Mouse (Mus musculus): ENCODE measurements at regions not wholly inside any gene's neighbourhood (a gene's known extent, or its start where the extent isn't known, plus 50 kb on each side); places are given as distances from the start of the nearest gene placed in this dataset.

DNA sequence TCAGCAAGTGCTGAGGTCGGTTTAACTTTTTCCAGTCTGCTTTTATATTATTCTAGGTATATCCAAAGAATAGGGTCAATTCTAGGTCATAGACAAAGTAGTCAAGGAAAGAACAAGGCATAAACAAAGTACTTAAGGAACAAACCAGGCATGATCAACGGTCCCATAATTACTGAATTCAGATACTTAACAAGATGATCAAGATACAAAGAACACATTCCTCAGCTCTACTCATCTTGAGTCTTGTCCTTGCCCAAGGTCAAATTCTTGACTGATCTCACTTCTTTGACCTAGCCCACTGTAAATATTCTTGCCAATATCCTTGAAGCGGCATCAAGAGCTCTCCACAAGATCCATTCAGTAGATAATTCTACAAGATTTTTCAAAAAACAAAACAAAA, 458.1 kb upstream of the Nr5a2 start:
- no peaks in the 10 kb centered on the region for H3K27me3 ChIP-seq (ENCODE audit: control insufficient read depth, insufficient read depth, low read length)
- ATAC-seq (ENCODE audit: low FRiP score, low read depth) = no peak
- H3K9me3 ChIP-seq (ENCODE audit: control insufficient read depth, low read length) = no peaks in the 10 kb centered on the region
- no peak overlapping the region for H3K4me2 ChIP-seq (replicated peaks; ENCODE audit: low read depth, low read length, severe bottlenecking)
- H3K4me3 ChIP-seq (replicated peaks; ENCODE audit: low read length) = no peak overlapping the region
- no peak for DNase-seq (ENCODE audit: low spot score)
- no peak overlapping the region for H3K27ac ChIP-seq (replicated peaks; ENCODE audit: low read depth, low read length)
- WGBS = 76% methylated on average over 3 of the region's 3 CpGs
- no peak overlapping the region for H3K9ac ChIP-seq (ENCODE audit: low read depth, low read length, severe bottlenecking)
- no peak for TF ChIP-seq POLR2A (IDR thresholded peaks at IDR 0.05; ENCODE audit: borderline replicate concordance, extremely low read depth, insufficient read depth, insufficient read length)
- H3K36me3 ChIP-seq (ENCODE audit: control insufficient read depth, insufficient read depth, low read length) = no peaks in the 10 kb centered on the region
- no peaks in the 10 kb centered on the region for H3K4me1 ChIP-seq (ENCODE audit: control insufficient read depth, insufficient read depth, low read length)

DNA sequence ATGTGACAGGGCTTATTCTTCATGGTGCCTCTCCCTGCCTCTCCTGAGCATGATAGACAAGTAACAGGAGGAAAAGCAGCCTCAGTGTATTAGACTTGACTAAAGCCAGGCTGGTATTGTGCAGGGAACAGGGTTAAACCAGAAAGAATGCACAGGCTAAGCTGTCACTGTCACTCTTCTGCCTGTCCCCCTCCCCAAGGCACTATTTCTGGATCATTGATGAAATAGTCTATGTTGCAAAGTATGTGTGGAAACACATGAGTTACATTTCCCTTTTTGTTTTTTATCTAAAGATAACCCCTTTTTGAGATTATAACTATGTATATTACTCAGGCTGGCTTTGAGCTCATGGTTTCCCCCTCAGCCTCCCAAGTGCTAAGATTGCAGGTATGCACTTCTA, 436.5 kb upstream of the Nr5a2 start:
- Histone ChIP-seq H3K36me3 (ENCODE audit: control insufficient read depth, insufficient read depth, low read length) (no peaks in the 10 kb centered on the region), H3K9me3 (ENCODE audit: control insufficient read depth, low read length) (no peaks in the 10 kb centered on the region), H3K4me3 (replicated peaks; ENCODE audit: low read length) (no peak overlapping the region), H3K4me1 (ENCODE audit: control insufficient read depth, insufficient read depth, low read length) (no peaks in the 10 kb centered on the region), H3K27me3 (ENCODE audit: control insufficient read depth, insufficient read depth, low read length) (no peaks in the 10 kb centered on the region), H3K27ac (replicated peaks; ENCODE audit: low read depth, low read length) (no peak overlapping the region), H3K9ac (ENCODE audit: low read depth, low read length, severe bottlenecking) (no peak overlapping the region), H3K4me2 (replicated peaks; ENCODE audit: low read depth, low read length, severe bottlenecking) (no peak overlapping the region)
- no peak for TF ChIP-seq POLR2A (IDR thresholded peaks at IDR 0.05; ENCODE audit: borderline replicate concordance, extremely low read depth, insufficient read depth, insufficient read length)
- no peak for DNase-seq (ENCODE audit: low spot score)
- ATAC-seq (ENCODE audit: low FRiP score, low read depth) = no peak

DNA sequence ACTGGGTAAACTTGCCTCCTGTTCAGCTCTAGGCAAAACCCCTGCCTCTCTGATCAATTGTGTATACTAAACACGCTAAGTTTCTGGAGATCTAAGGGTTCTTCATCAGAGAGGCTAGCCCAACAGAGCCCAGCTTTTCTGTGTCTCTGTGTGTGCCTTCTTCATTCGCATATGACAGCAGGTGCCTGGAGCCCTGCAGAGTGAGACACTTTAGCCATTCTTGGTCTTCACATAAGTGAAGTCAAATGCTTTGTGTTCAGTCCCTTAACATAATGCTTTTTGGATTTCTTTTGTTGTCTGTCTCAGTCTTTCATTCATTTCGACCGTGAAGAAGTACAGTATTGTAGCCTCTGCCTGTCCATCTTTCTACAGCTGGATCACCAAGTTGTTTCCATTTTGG, 427.3 kb upstream of the Nr5a2 start:
- Histone ChIP-seq H3K4me2 (replicated peaks; ENCODE audit: low read depth, low read length, severe bottlenecking) (no peak overlapping the region), H3K36me3 (ENCODE audit: control insufficient read depth, insufficient read depth, low read length) (no peaks in the 10 kb centered on the region), H3K4me1 (ENCODE audit: control insufficient read depth, insufficient read depth, low read length) (peaks cover 5% of the 10 kb centered on the region; the same call in 1 of the 2 replicates), H3K27ac (replicated peaks; ENCODE audit: low read depth, low read length) (no peak overlapping the region), H3K4me3 (replicated peaks; ENCODE audit: low read length) (no peak overlapping the region), H3K9me3 (ENCODE audit: control insufficient read depth, low read length) (no peaks in the 10 kb centered on the region), H3K27me3 (ENCODE audit: control insufficient read depth, insufficient read depth, low read length) (no peaks in the 10 kb centered on the region), H3K9ac (ENCODE audit: low read depth, low read length, severe bottlenecking) (no peak overlapping the region)
- DNase-seq (ENCODE audit: low spot score) (no peak), ATAC-seq (ENCODE audit: low FRiP score, low read depth) (no peak)
- whole genome bisulfite sequencing = 75% methylated on average over 4 of the region's 4 CpGs
- no peak for TF ChIP-seq POLR2A (IDR thresholded peaks at IDR 0.05; ENCODE audit: borderline replicate concordance, extremely low read depth, insufficient read depth, insufficient read length)

DNA sequence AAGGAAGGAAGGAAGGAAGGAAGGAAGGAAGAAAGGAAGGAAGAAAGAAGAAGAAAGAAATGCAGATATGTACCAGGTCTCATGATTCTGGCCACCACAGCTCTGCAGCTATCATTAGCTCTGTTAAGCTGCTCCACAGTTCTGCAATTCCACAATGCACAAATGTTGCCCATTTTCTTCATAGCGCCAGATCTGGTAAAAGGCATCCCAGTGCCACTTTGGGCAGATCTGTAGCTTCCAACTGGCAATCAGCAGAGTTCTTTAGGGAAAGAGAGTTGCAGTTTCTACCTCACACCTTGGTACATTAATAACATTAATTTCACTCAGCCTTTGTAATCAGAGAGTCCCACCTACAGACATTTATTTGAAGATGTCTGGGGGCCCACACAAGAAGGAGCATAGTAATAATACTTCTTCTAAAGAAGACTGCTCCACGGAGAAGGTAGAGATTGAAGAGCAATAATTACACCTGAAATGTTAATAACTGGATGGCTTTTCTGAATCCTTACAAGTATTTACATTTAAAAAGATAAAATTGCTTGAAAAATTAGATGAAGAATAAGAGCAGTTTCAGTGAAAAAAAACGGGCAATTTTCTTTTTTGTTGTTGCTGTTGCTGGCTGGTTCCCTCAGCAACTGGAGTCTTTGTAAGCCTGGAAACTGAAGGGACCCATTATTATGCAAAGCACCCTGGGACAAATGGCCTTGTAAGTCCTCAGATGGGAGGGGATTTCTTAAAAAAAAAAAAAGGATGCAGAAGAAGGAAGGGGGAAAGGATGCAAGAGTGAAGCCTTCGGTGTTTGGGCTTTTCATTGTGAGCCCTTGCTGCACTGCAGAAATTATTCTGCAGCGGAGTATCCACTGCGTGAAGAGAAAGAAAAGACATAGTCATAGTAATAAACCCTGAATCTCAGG, 418.1 kb upstream of the Nr5a2 start:
- Histone ChIP-seq H3K9me3 (ENCODE audit: control insufficient read depth, low read length) (no peaks in the 10 kb centered on the region), H3K4me1 (ENCODE audit: control insufficient read depth, insufficient read depth, low read length) (peaks cover 16% of the 10 kb centered on the region), H3K4me3 (replicated peaks; ENCODE audit: low read length) (no peak overlapping the region), H3K27me3 (ENCODE audit: control insufficient read depth, insufficient read depth, low read length) (peaks cover 3% of the 10 kb centered on the region; the same call in 1 of the 2 replicates), H3K36me3 (ENCODE audit: control insufficient read depth, insufficient read depth, low read length) (no peaks in the 10 kb centered on the region), H3K27ac (replicated peaks; ENCODE audit: low read depth, low read length) (no peak overlapping the region), H3K9ac (ENCODE audit: low read depth, low read length, severe bottlenecking) (no peak overlapping the region), H3K4me2 (replicated peaks; ENCODE audit: low read depth, low read length, severe bottlenecking) (no peak overlapping the region)
- WGBS = 30% methylated on average over 6 of the region's 6 CpGs
- DNase-seq (ENCODE audit: low spot score) = no peak
- TF ChIP-seq POLR2A (IDR thresholded peaks at IDR 0.05; ENCODE audit: borderline replicate concordance, extremely low read depth, insufficient read depth, insufficient read length) = no peak
- no peak for ATAC-seq (ENCODE audit: low FRiP score, low read depth)

DNA sequence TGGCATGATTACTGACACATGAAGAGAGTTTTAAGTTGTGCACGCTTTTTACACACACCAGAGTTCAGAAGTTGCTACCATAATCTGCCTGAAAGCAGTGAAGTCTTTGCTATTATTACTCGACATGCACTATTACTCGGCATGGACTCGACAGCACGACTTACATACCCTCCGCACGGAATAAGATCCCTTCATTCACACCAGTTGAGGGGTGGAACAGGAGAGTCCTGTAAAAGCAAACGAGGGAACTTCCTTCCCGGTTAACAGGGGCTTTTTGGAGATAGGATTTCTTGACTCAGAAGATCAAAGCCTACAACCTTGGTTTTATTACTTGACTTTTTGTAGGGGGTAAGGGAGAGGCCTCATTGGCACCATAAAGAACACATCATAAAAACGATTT, 416.4 kb upstream of the Nr5a2 start:
- H3K4me1 ChIP-seq (ENCODE audit: control insufficient read depth, insufficient read depth, low read length) = peaks cover 21% of the 10 kb centered on the region
- no peak overlapping the region for H3K27ac ChIP-seq (replicated peaks; ENCODE audit: low read depth, low read length)
- ATAC-seq (ENCODE audit: low FRiP score, low read depth) = peak; percentile 50; the same call in 1 of the 2 replicates
- WGBS = 19% methylated on average over 10 of the region's 10 CpGs
- H3K4me3 ChIP-seq (replicated peaks; ENCODE audit: low read length) = no peak overlapping the region
- TF ChIP-seq POLR2A (IDR thresholded peaks at IDR 0.05; ENCODE audit: borderline replicate concordance, extremely low read depth, insufficient read depth, insufficient read length) = no peak
- H3K27me3 ChIP-seq (ENCODE audit: control insufficient read depth, insufficient read depth, low read length) = peaks cover 3% of the 10 kb centered on the region; the same call in 1 of the 2 replicates
- peak; percentile 38 for DNase-seq (ENCODE audit: low spot score)
- H3K4me2 ChIP-seq (replicated peaks; ENCODE audit: low read depth, low read length, severe bottlenecking) = no peak overlapping the region
- no peak overlapping the region for H3K9ac ChIP-seq (ENCODE audit: low read depth, low read length, severe bottlenecking)
- no peaks in the 10 kb centered on the region for H3K9me3 ChIP-seq (ENCODE audit: control insufficient read depth, low read length)
- H3K36me3 ChIP-seq (ENCODE audit: control insufficient read depth, insufficient read depth, low read length) = no peaks in the 10 kb centered on the region

Measured in limb, embryonic 14.5 days (tissue).